Mouse (Mus musculus): ENCODE measurements around the gene Mxra8. TPM values are rescaled to one million over a fixed set of nuclear protein-coding genes. Genes with fewer than 3 reads are reported as not detected.

The Mxra8 gene
- polyA plus RNA-seq, 1 experiment from 2014 or later, result 155 TPM

GRCm38 (mm10) chr4:155892438-155893211, 53.1 kb downstream of the Mxra8 start:
- no peaks in the 10 kb centered on the region for H3K27me3 ChIP-seq (ENCODE audit: insufficient read depth, low read length)
- no peaks in the 10 kb centered on the region for H3K9me3 ChIP-seq (ENCODE audit: low read depth, low read length)
- WGBS, result 5% methylated on average over 37 of the region's 37 CpGs
- peak overlapping the region; percentile 87 for H3K4me3 ChIP-seq (ENCODE audit: low read depth, low read length)
- DNase-seq (peak; percentile 48), ATAC-seq (ENCODE audit: insufficient read depth) (peak; percentile 19)
- H3K36me3 ChIP-seq (ENCODE audit: insufficient read depth), result peaks cover 41% of the 10 kb centered on the region
- no peak for TF ChIP-seq CTCF (IDR thresholded peaks at IDR 0.05; ENCODE audit: low read depth)
- peak overlapping the region; percentile 80 for H3K9ac ChIP-seq
- H3K4me2 ChIP-seq, result peak overlapping the region; percentile 97
- peak overlapping the region; percentile 92 for H3K27ac ChIP-seq (ENCODE audit: low read depth)
- peaks cover 15% of the 10 kb centered on the region for H3K4me1 ChIP-seq (ENCODE audit: insufficient read depth)

- no peak overlapping the region; the same call in 1 of the 2 replicates for H3K9ac ChIP-seq
- H3K4me2 ChIP-seq, result peak overlapping the region; percentile 97
- no peak overlapping the region for H3K27ac ChIP-seq (ENCODE audit: low read depth)
- ATAC-seq (ENCODE audit: insufficient read depth), result no peak
- H3K36me3 ChIP-seq (ENCODE audit: insufficient read depth), result peaks cover 37% of the 10 kb centered on the region
- H3K4me3 ChIP-seq (ENCODE audit: low read depth, low read length), result peak overlapping the region; percentile 87
- no peaks in the 10 kb centered on the region for H3K27me3 ChIP-seq (ENCODE audit: insufficient read depth, low read length)
- no peak for TF ChIP-seq CTCF (IDR thresholded peaks at IDR 0.05; ENCODE audit: low read depth)
- peaks cover 15% of the 10 kb centered on the region for H3K4me1 ChIP-seq (ENCODE audit: insufficient read depth)
- no peak for DNase-seq
- WGBS, result 60% methylated on average over 8 of the region's 8 CpGs
- no peaks in the 10 kb centered on the region for H3K9me3 ChIP-seq (ENCODE audit: low read depth, low read length)
Observed at GRCm38 (mm10) chr4:155893212-155893690, 53.8 kb downstream of the Mxra8 start.

Small RNA genes within 50 kb of the gene (microRNA-seq; reads per million reads assigned to microRNA genes)
- gene Gm27743 (ENCODE audit: borderline number of aligned reads), result not detected

Other genes with a start within 250 kb of the Mxra8 start
- 9.5 and 9.7 TPM in 2 replicates for gene Slc35e2, start 238.3 kb upstream of the Mxra8 start, polyA plus RNA-seq (2014; fragmentation: Nextera tagmentation; extraction: Ambion mirVana)
- 56.3 and 58.7 TPM in 2 replicates for gene Cdk11b, start 214.8 kb upstream of the Mxra8 start, polyA plus RNA-seq (2014; fragmentation: Nextera tagmentation; extraction: Ambion mirVana)
- not detected in 2 replicates for gene Gm10563, start 194.3 kb upstream of the Mxra8 start, polyA plus RNA-seq (2014; fragmentation: Nextera tagmentation; extraction: Ambion mirVana)
- 34.8 and 38.7 TPM in 2 replicates for gene Mmp23, start 186.3 kb upstream of the Mxra8 start, polyA plus RNA-seq (2014; fragmentation: Nextera tagmentation; extraction: Ambion mirVana)
- 22.4 and 24.8 TPM in 2 replicates for gene Mib2, start 170.5 kb upstream of the Mxra8 start, polyA plus RNA-seq (2014; fragmentation: Nextera tagmentation; extraction: Ambion mirVana)
- gene Fndc10, start 145.3 kb upstream of the Mxra8 start, polyA plus RNA-seq (2014; fragmentation: Nextera tagmentation; extraction: Ambion mirVana), result 2.5 and 2.7 TPM in 2 replicates
- gene Ssu72, start 134.9 kb upstream of the Mxra8 start, polyA plus RNA-seq (2014; fragmentation: Nextera tagmentation; extraction: Ambion mirVana), result 153 and 156 TPM in 2 replicates
- gene Tmem240, start 104.9 kb upstream of the Mxra8 start, polyA plus RNA-seq (2014; fragmentation: Nextera tagmentation; extraction: Ambion mirVana), result 0.41 and 0.86 TPM in 2 replicates
- 96.6 and 102 TPM in 2 replicates for gene Atad3a, start 78.6 kb upstream of the Mxra8 start, polyA plus RNA-seq (2014; fragmentation: Nextera tagmentation; extraction: Ambion mirVana)
- gene Vwa1, start 65.0 kb upstream of the Mxra8 start, polyA plus RNA-seq (2014; fragmentation: Nextera tagmentation; extraction: Ambion mirVana), result 8.7 and 8.9 TPM in 2 replicates
- gene Tmem88b, start 53.8 kb upstream of the Mxra8 start, polyA plus RNA-seq (2014; fragmentation: Nextera tagmentation; extraction: Ambion mirVana), result 0.12 and 0.15 TPM in 2 replicates
- not detected in 2 replicates for gene Ankrd65, start 49.2 kb upstream of the Mxra8 start, polyA plus RNA-seq (2014; fragmentation: Nextera tagmentation; extraction: Ambion mirVana)
- gene Mrpl20, start 36.8 kb upstream of the Mxra8 start, polyA plus RNA-seq (2014; fragmentation: Nextera tagmentation; extraction: Ambion mirVana), result 226 and 231 TPM in 2 replicates
- gene Ccnl2, start 27.2 kb upstream of the Mxra8 start, polyA plus RNA-seq (2014; fragmentation: Nextera tagmentation; extraction: Ambion mirVana), result 172 and 174 TPM in 2 replicates
- gene Aurkaip1, start 8.4 kb upstream of the Mxra8 start, polyA plus RNA-seq (2014; fragmentation: Nextera tagmentation; extraction: Ambion mirVana), result 124 and 136 TPM in 2 replicates
- 11.3 and 17.8 TPM in 2 replicates for gene Dvl1, start 7.7 kb downstream of the Mxra8 start, polyA plus RNA-seq (2014; fragmentation: Nextera tagmentation; extraction: Ambion mirVana)
- gene Tas1r3, start 23.7 kb downstream of the Mxra8 start, polyA plus RNA-seq (2014; fragmentation: Nextera tagmentation; extraction: Ambion mirVana), result 0.16 and 0.22 TPM in 2 replicates
- gene Cptp, start 29.8 kb downstream of the Mxra8 start, polyA plus RNA-seq (2014; fragmentation: Nextera tagmentation; extraction: Ambion mirVana), result 17.1 and 18.4 TPM in 2 replicates
- gene Ints11, start 29.9 kb downstream of the Mxra8 start, polyA plus RNA-seq (2014; fragmentation: Nextera tagmentation; extraction: Ambion mirVana), result 83.6 and 84.7 TPM in 2 replicates
- 43.6 and 50.9 TPM in 2 replicates for gene Pusl1, start 52.1 kb downstream of the Mxra8 start, polyA plus RNA-seq (2014; fragmentation: Nextera tagmentation; extraction: Ambion mirVana)
- 17.9 and 20.5 TPM in 2 replicates for gene Acap3, start 52.1 kb downstream of the Mxra8 start, polyA plus RNA-seq (2014; fragmentation: Nextera tagmentation; extraction: Ambion mirVana)
- gene Ube2j2, start 104.2 kb downstream of the Mxra8 start, polyA plus RNA-seq (2014; fragmentation: Nextera tagmentation; extraction: Ambion mirVana), result 124 and 127 TPM in 2 replicates
- gene C1qtnf12, start 122.6 kb downstream of the Mxra8 start, polyA plus RNA-seq (2014; fragmentation: Nextera tagmentation; extraction: Ambion mirVana), result 35.9 and 43.5 TPM in 2 replicates
- 17.1 and 18.2 TPM in 2 replicates for gene B3galt6, start 153.0 kb downstream of the Mxra8 start, polyA plus RNA-seq (2014; fragmentation: Nextera tagmentation; extraction: Ambion mirVana)
- 152 TPM in 2 replicates for gene Sdf4, start 153.2 kb downstream of the Mxra8 start, polyA plus RNA-seq (2014; fragmentation: Nextera tagmentation; extraction: Ambion mirVana)
- gene Tnfrsf4, start 174.2 kb downstream of the Mxra8 start, polyA plus RNA-seq (2014; fragmentation: Nextera tagmentation; extraction: Ambion mirVana), result 0.47 and 0.60 TPM in 2 replicates
- 1.3 TPM in 2 replicates for gene Tnfrsf18, start 186.5 kb downstream of the Mxra8 start, polyA plus RNA-seq (2014; fragmentation: Nextera tagmentation; extraction: Ambion mirVana)
- 2.1 and 3.0 TPM in 2 replicates for gene Ttll10, start 219.7 kb downstream of the Mxra8 start, polyA plus RNA-seq (2014; fragmentation: Nextera tagmentation; extraction: Ambion mirVana)

All from lung, embryonic 14.5 days (tissue).